Mouse (Mus musculus): Measurements from ENCODE around the gene Zfp69.

GRCm38 (mm10) chr4:120978221-120978620, 26.7 kb upstream of the Zfp69 start:
- TF ChIP-seq POLR2A (IDR thresholded peaks at IDR 0.05; ENCODE audit: low read depth, low read length) (no peak; the same call in 1 of the 2 replicates), CTCF (IDR thresholded peaks at IDR 0.05; ENCODE audit: extremely low read depth, insufficient read depth, insufficient read length, insufficient replicate concordance) (no peak)

Measured in spleen, adult 2 months (tissue).